Mouse (Mus musculus) G1E (cell line): ENCODE data around the gene Sidt1. TPM values are rescaled to one million over a fixed set of nuclear protein-coding genes. Genes with fewer than 3 reads are reported as not detected.

Experiments used
- ATAC-seq: 2 replicates; pipeline ENCODE4 v1.8.0; 2016; ENCODE audit warnings: mild to moderate bottlenecking; ENCODE audit not compliant: insufficient number of reproducible peaks, poor library complexity, low FRiP score, severe bottlenecking; ENCODE audit errors: extremely low read depth
- DNase-seq: peaks from one replicate; pipeline ENCODE4 v3.0.0; 2012; ENCODE audit warnings: low spot score
- H3K27me3 ChIP-seq: 2 replicates; pipeline ENCODE4 v1.6.1; 2012; ENCODE audit warnings: mild to moderate bottlenecking, low read length, inconsistent platforms; ENCODE audit not compliant: insufficient read depth
- H3K36me3 ChIP-seq: replicated peaks from 2 replicates; pipeline ENCODE3; 2012; ENCODE audit warnings: mild to moderate bottlenecking, inconsistent platforms
- H3K4me1 ChIP-seq: 2 replicates; pipeline ENCODE4 v1.6.1; 2012; ENCODE audit warnings: low read depth, low read length, inconsistent platforms, mixed read lengths; ENCODE audit not compliant: insufficient read depth
- H3K4me3 ChIP-seq: 2 replicates; pipeline ENCODE4 v1.5.1; 2012; ENCODE audit warnings: low read depth, mild to moderate bottlenecking, inconsistent platforms, low read length, moderate library complexity, mixed read lengths
- H3K9me3 ChIP-seq: replicated peaks from 2 replicates; pipeline ENCODE4 v1.6.1; 2012; ENCODE audit warnings: inconsistent platforms
- CTCF ChIP-seq: IDR thresholded peaks from 2 replicates; pipeline ENCODE4 v1.5.1; 2012; ENCODE audit warnings: low read depth, low read length, inconsistent platforms, mixed read lengths
- GATA1 ChIP-seq: IDR thresholded peaks from 2 replicates; pipeline ENCODE4 v1.6.1; 2012; ENCODE audit warnings: borderline replicate concordance, low read length, inconsistent platforms, mixed read lengths
- GATA2 ChIP-seq: IDR thresholded peaks from 2 replicates; pipeline ENCODE4 v1.6.1; 2012; ENCODE audit warnings: low read depth, low read length, inconsistent platforms, borderline replicate concordance
- POLR2AphosphoS5 ChIP-seq: IDR thresholded peaks from 2 replicates; pipeline ENCODE4 v1.6.1; 2012; ENCODE audit warnings: low read depth, low read length, inconsistent platforms; ENCODE audit not compliant: insufficient replicate concordance
- TAL1 ChIP-seq: conservative IDR thresholded peaks from 2 replicates; pipeline ENCODE4 v1.6.1; 2012; ENCODE audit warnings: low read depth, low read length, inconsistent platforms, mixed read lengths
- polyA plus RNA-seq: library from polyadenylated mRNA; stranded (reverse); fragments of >175 nt; gene quantifications from 2 replicates; pipeline ENCODE4 v1.2.3, GENCODE M21; 2012
- total RNA-seq, 2 experiments: library from RNA; stranded (forward) in 1 of 2; stranded (reverse) in 1 of 2; fragments of 200-1000 nt in 1 of 2; fragments of >200 nt in 1 of 2; fragmentation: Nextera tagmentation in 1 of 2; gene quantifications; 2 replicates each; pipeline ENCODE4 v1.2.3; 2014 to 2017

The Sidt1 gene
- total and polyA plus RNA-seq, 3 experiments: 1.1 TPM; not detected in 2

GRCm38 (mm10) chr16:44264916-44265315 is 68.1 kb downstream of the Sidt1 start:
- Histone ChIP-seq H3K9me3 (no peaks in the 10 kb centered on the region), H3K4me1 (no peaks in the 10 kb centered on the region), H3K27me3 (peaks cover 14% of the 10 kb centered on the region; the same call in 1 of the 2 replicates), H3K36me3 (no peaks in the 10 kb centered on the region), H3K4me3 (no peak overlapping the region)
- ATAC-seq (no peak), DNase-seq (no peak)
- TF ChIP-seq GATA2 (no peak), CTCF (no peak), TAL1 (no peak), GATA1 (no peak), POLR2AphosphoS5 (no peak)

- H3K9me3 ChIP-seq: no peaks in the 10 kb centered on the region
- ATAC-seq (no peak), DNase-seq (no peak)
- no peak overlapping the region for H3K4me3 ChIP-seq
- no peak for TF ChIP-seq CTCF
- no peak for TF ChIP-seq GATA2
- no peaks in the 10 kb centered on the region for H3K36me3 ChIP-seq
- H3K27me3 ChIP-seq: peaks cover 19% of the 10 kb centered on the region
- H3K4me1 ChIP-seq: 0 out of 2 replicates have a peak, but pooled peaks cover 2% of the 10 kb centered on the region
Measured at GRCm38 (mm10) chr16:44257476-44257875, 75.5 kb downstream of the Sidt1 start.

GRCm38 (mm10) chr16:44254698-44255097 is 78.3 kb downstream of the Sidt1 start:
- ATAC-seq (no peak), DNase-seq (no peak)
- Histone ChIP-seq H3K4me3 (no peak overlapping the region), H3K27me3 (peaks cover 16% of the 10 kb centered on the region), H3K36me3 (no peaks in the 10 kb centered on the region), H3K4me1 (0 out of 2 replicates have a peak, but pooled peaks cover 2% of the 10 kb centered on the region), H3K9me3 (no peaks in the 10 kb centered on the region)
- TF ChIP-seq GATA2 (no peak), GATA1 (no peak), CTCF (no peak), POLR2AphosphoS5 (no peak), TAL1 (no peak)

GRCm38 (mm10) chr16:44253797-44254634 is 79.0 kb downstream of the Sidt1 start:
- ATAC-seq: no peak
- Histone ChIP-seq H3K36me3 (no peaks in the 10 kb centered on the region), H3K27me3 (peaks cover 12% of the 10 kb centered on the region), H3K9me3 (no peaks in the 10 kb centered on the region), H3K4me1 (no peaks in the 10 kb centered on the region), H3K4me3 (no peak overlapping the region)
- no peak for TF ChIP-seq GATA2
- TF ChIP-seq CTCF: no peak
- no peak for DNase-seq

- no peaks in the 10 kb centered on the region for H3K4me1 ChIP-seq
- no peak for TF ChIP-seq GATA2
- no peak for TF ChIP-seq CTCF
- TF ChIP-seq TAL1: no peak
- no peak for TF ChIP-seq POLR2AphosphoS5
- TF ChIP-seq GATA1: no peak
- H3K4me3 ChIP-seq: no peak overlapping the region
- H3K9me3 ChIP-seq: no peaks in the 10 kb centered on the region
- peaks cover 7% of the 10 kb centered on the region for H3K27me3 ChIP-seq
- DNase-seq (no peak), ATAC-seq (no peak)
- H3K36me3 ChIP-seq: no peaks in the 10 kb centered on the region
Measured at GRCm38 (mm10) chr16:44252735-44253134, 80.3 kb downstream of the Sidt1 start.

- Histone ChIP-seq H3K9me3 (0 out of 2 replicates have a peak, but pooled peaks cover 2% of the 10 kb centered on the region), H3K27me3 (peaks cover 8% of the 10 kb centered on the region), H3K4me3 (no peak overlapping the region), H3K4me1 (0 out of 2 replicates have a peak, but pooled peaks cover 2% of the 10 kb centered on the region), H3K36me3 (no peaks in the 10 kb centered on the region)
- no peak for TF ChIP-seq TAL1
- no peak for TF ChIP-seq POLR2AphosphoS5
- TF ChIP-seq GATA2: no peak
- no peak for TF ChIP-seq CTCF
- no peak for TF ChIP-seq GATA1
- ATAC-seq (no peak), DNase-seq (no peak)
Measured at GRCm38 (mm10) chr16:44249985-44250384, 83.0 kb downstream of the Sidt1 start.

- peaks cover 10% of the 10 kb centered on the region; the same call in 1 of the 2 replicates for H3K4me1 ChIP-seq
- DNase-seq (no peak), ATAC-seq (no peak)
- peaks cover 17% of the 10 kb centered on the region for H3K27me3 ChIP-seq
- H3K36me3 ChIP-seq: no peaks in the 10 kb centered on the region
- H3K4me3 ChIP-seq: no peak overlapping the region
- no peak for TF ChIP-seq CTCF
- TF ChIP-seq GATA2: no peak
- no peak for TF ChIP-seq POLR2AphosphoS5
- no peak for TF ChIP-seq GATA1
- TF ChIP-seq TAL1: no peak
- 0 out of 2 replicates have a peak, but pooled peaks cover 2% of the 10 kb centered on the region for H3K9me3 ChIP-seq
Measured at GRCm38 (mm10) chr16:44243323-44243722, 89.7 kb downstream of the Sidt1 start.
